Mouse (Mus musculus) v-Abl transformed pro-B cells (cell line): ENCODE data around the gene Spin2-ps6.
"Not testable (repeated sequence)": the region's sequence is repeated elsewhere in the genome, so short reads cannot be mapped to it uniquely, and the experiment has no call there.

Experiments used
- in situ Hi-C, 2 experiments: fragments of 400-800 bp; cut with MboI; formaldehyde crosslinking; loops; one replicate each; pipeline ENCODE4 v1.15.1; 2025; ENCODE audit not compliant: unreplicated experiment in 2 of 2

The Spin2-ps6 gene

DNA sequence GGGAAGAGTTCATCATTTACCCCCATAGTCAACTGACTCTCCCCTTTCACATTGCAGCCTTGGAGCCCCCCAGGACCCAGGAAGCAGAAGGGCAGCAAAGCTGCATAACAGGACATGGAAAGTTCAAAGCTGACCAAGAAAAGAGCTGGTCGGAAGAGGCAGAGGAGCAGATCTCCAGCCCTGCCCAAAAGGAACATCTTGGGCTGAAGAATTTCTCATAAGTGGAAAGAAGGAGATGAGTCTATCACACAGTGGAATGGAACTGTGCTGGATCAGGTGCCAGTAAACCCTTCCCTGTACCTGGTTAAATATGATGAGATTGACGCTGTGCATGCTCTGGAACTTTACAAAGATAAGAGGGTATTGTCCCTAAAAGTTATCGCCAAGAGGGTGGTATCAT lies at the start of gene Spin2-ps6:
TSS of gene Spin2-ps6 (plus strand) at position 301 of the 400 bp plus-strand sequence.
- in situ Hi-C loops: not testable (repeated sequence)
